Mouse (Mus musculus) yolk sac, embryonic 10.5 days (tissue): Measurements from ENCODE around the gene Casp3.
"Not testable (repeated sequence)": the region's sequence is repeated elsewhere in the genome, so short reads cannot be mapped to it uniquely, and the experiment has no call there.

Experiments used
- DNase-seq: peaks from one replicate; pipeline ENCODE4 v3.0.0-alpha.2; 2017; ENCODE audit warnings: low spot score

Casp3 gene

GRCm38 (mm10) chr8:46616879-46617689 lies at the start of gene Casp3, which contains the start of gene Primpol:
Gene Casp3 (plus strand): TSS chr8:46617291.
Gene Primpol (minus strand): TSS chr8:46617212.
- peak; percentile 98 for DNase-seq

DNA sequence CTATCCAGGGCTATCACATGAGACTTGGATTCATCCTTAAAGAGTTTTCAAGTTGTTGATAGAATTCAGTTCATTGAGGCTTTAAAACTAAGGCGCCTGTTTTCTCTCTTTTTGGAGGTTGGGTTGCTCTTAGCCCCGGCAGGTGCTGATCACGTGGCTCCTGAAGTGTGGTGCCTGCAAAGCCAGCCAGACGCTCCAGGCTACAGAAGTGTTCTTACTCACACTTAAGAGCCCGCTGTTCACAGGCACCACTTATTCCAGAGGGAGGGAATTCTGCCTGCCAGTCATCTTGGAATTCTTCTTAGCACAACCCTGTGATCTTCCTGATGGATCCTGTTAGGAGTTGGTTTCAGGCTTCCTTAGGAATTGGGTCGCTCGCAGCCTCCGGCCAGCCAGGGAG lies 49.1 kb upstream of the Casp3 start:
- no peak for DNase-seq

GRCm38 (mm10) chr8:46568942-46569341 lies 48.1 kb upstream of the Casp3 start:
- no peak for DNase-seq

DNA sequence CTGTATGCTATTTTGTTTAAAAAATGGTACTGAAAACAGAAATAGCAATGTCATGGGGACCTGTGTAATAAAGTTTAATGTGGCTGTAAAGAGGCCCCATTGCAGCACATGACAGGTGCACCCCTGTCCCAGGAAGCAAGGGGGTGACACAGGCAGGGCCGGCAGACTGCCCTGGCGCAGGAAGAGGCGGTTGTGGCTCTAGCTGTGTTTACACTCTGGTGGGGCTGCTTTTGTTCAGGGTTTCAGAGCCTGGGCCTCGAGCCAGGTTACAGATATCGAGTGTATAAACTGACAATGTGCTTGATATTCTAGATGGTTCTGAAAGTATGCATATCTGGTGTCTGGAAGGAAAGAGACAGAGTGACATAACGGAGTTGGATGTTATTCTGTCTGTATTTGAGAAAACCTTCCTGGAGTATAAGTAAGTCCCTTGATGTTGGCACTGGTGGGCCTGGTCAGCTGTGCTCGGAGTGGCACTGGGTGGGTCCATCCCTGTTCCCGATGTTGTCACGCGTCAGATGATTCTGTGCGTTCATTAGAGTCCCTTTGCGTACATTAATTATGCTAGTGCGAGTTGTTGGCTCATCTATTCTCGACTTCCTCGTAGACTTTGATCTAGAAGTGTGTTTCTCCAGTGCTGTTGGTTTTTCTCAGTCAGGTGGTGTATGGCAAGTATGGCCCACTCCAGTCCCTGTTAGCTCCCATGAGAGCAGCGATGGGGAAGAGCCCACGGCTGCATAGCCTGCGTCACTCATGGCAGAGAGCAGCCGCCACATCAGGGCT lies 47.2 kb upstream of the Casp3 start:
- DNase-seq = no peak

GRCm38 (mm10) chr8:46570673-46571072 lies 46.4 kb upstream of the Casp3 start:
- no peak for DNase-seq

DNA sequence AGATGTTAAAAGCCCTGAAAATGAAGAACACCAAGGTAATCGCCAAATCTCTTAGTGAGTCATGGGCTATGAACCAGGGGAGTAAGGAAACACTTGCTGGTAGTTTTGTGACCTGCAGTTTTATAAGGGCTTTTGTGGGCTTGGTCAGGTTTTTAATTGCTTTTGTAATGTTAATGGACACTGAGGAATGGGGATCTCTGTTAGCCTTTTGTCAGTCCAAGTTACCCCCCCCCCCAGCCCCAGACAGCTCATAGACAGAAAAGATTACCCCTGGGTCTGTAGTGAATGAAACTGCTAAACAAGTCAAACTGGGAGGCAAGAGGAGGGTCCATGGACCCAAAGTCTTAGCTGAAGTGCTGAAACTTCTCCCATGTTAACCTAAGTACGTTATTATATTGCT lies 43.6 kb upstream of the Casp3 start:
- no peak for DNase-seq

DNA sequence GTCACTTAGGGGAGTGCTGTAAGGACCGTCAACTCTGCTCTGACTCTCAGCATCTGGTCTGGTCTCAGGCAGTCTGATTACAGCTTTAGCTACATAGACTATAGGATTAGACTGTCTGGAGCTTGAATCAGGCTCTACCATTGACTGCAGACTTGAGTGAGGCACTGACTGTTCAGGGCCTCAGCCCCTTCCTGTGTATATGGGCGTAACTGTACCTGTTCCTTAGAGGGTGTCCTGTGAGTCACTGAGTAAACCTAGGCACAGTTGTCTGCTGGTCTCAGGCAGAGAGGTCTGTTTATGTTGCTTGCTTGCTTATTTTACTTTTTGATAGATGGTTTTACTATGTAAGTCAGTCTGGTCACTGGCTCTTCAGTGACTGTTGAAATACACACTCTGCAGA lies 43.1 kb upstream of the Casp3 start:
- DNase-seq = no peak

DNA sequence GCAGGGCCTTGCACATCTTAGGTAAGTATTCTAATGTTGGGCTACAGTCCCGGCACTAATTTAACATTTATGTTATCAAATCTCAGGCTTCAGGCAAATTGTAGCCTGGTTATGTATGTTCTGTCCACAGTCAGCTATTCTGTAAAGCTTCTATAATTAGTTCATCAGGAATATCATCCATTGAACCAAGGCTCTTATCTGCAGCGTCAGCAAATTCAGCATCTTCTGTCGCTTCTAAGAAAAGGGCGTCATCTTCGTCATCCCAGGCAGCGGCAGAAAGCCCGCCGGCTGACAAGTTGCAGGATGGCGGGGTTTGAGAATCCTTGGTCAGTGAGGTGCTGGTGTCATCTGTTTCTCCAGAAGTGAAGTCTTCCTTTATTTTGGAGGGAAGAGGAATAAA lies 38.3 kb upstream of the Casp3 start:
- DNase-seq = no peak

- DNase-seq = not testable (repeated sequence)
Observed at GRCm38 (mm10) chr8:46584328-46584727, 32.8 kb upstream of the Casp3 start.

DNA sequence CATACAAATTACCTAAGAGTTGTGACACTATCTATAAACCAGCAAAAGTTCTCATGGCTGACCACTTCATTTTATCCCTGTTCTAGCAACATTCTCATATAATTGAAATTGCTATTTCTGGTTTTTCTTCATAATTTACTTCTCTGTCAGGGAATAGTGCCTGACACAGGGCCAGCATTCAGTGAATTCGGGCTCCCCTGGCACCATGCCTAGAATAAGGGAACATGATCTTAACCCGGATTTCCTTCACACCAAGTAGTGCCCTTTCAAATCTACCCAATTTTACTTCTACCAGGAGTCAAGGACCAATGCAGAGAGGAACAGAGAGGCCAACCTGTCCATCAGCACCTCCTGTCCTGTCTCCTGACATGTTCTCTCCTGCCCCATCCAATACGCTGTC lies 31.5 kb upstream of the Casp3 start:
- DNase-seq = no peak

- DNase-seq = no peak
Observed at GRCm38 (mm10) chr8:46587911-46588310, 29.2 kb upstream of the Casp3 start.

DNA sequence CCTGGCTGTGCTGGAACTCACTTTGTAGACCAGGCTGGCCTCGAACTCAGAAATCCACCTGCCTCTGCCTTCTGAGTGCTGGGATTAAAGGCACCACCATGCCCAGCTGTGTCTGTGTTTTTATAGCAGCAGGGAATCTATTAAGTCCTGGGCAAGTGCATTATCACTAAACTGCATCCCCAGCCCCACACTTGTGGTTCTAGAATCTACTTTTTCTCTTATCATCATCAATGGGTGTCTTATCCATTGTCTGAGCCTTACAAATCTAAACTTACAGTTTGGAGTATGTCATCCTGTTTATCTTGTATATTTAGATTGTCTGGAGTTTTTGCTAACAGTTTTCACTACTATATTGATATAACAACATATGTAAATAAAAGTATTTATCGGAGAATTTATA lies 28.4 kb upstream of the Casp3 start:
- no peak for DNase-seq

DNA sequence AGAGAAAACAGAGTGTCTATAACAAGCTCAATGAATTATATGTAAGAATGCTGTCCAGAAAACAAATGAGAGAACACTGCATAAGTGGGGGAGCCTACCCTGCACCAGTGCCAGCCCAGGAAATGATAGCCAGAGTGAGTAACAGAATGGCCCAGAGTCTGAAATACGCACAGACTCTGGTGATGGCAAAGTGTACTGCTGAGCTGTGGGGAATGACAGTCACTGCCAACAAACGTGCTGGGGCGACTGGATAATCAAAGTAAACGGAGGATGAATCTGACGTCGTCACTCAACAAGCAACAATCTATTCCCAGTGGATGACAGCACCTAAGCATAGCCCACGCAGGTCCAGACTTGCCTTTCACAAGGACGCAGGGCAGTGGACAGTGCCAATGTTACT lies 24.0 kb upstream of the Casp3 start:
- DNase-seq = no peak

- DNase-seq = no peak
Observed at GRCm38 (mm10) chr8:46593772-46594171, 23.3 kb upstream of the Casp3 start.

GRCm38 (mm10) chr8:46595593-46595992 lies 21.5 kb upstream of the Casp3 start:
- no peak for DNase-seq

- no peak for DNase-seq
Observed at GRCm38 (mm10) chr8:46596530-46596929, 20.6 kb upstream of the Casp3 start.

DNA sequence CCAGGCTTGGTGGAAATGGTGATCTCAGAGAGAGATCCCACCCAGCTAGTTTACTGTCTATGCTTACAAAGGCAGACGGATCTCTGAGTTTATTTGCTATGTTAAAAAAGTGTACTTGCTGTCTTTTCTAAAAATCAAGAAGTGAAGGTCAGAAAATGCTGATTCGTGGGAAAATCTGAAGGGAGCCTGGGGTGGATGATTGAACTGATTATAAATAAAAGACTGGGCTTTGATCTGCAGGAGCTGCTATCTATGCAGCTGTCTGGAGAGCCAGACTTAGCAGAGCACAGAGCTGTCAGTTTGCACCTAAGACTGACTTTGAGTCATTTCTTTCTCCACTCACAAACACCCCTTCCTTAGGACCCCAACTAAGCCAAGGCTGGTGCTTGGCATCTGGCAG lies 19.7 kb upstream of the Casp3 start:
- no peak for DNase-seq

DNA sequence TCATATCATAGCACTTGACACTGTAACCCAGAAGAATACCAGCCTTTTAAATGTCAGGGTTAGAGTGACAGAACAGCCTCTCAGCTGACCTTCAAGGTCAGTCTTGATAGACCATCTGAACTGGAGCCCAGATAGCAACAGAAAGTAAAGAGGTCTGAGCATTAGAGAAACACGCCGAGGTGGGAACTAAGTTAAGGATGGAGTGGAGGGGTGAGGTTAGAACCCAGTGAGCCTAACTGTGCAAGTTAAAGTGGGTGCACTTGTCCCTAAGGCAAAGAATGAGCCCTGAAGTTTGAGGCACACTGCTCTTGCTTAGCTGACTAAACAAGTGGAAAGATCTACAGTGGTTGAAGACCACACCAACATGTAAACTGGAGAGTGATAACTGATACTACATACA lies 19.0 kb upstream of the Casp3 start:
- DNase-seq = no peak

DNA sequence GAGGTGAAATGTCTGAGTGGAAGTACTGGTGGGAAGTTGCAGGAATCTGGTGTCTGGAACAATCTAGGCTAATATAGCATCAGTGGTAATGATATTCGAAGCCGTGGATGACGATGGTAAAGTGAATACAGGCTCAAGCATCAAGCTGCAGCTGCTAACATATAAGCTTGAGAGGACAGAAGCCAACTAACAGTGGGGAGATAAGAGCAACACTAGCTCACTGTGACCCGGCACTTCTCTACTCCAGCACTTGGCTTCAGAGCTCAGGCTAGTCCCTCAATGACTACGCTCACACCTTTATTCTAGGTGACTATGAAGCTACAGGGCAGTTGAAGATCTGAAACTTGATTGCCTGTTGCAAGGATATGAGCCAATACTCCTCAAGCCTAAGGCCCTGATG lies 18.3 kb upstream of the Casp3 start:
- DNase-seq = no peak

DNA sequence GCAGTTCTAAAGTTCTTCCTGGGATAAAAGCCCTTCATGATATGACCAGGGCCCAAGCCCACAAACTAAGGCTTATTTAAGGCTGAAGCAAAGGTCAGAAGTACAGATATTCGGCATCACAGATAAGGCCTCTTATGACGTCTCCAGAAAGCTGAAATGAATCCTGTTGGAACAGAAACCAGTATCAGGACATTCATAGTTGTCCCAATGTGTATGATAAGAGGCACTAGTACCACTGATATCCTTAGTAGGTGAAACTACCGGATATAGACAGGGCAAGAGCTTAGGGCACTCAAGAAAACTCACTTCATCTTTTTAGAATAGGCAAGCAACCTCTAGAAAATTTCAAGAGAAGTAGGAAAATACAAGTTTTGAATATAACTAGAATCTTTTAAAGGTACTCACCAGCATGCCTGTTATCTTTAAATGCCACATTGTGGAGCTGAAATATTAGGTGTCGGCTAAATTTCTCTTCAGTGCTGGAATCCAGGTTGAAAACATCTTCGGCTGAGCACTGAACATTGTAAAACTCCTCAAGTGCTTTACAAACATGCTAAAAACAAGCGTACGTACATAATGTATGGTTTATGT lies 17.7 kb upstream of the Casp3 start:
- no peak for DNase-seq

- DNase-seq = no peak
Observed at GRCm38 (mm10) chr8:46600959-46601707, 16.0 kb upstream of the Casp3 start.

DNA sequence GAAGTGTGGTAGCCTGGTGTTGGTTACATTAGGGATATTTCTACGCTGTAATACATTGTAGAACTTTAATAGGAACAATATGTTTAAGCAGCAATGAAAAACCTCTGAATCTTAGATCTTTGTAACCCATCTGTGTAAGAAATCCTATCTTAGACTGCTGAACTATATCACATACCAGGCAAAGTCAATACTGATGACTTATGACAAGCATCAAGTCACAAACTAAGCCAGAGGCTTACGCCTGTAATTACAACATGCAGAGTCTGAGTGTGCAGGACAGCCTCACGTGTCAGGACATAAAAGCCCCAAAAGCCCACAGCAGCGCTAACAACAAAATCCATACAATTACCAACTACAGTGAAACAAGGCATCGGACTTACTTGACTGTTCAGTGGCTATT lies 13.5 kb upstream of the Casp3 start:
- DNase-seq = no peak
